Mouse (Mus musculus) CD8-positive naive resting alpha-beta T cell, adult 57 days (primary cell): Measurements from ENCODE around the gene Gm15155. TPM values are rescaled to one million over a fixed set of nuclear protein-coding genes. Genes with fewer than 3 reads are reported as not detected.

Source experiments
- total RNA-seq: library from RNA; stranded (reverse); gene quantifications from one replicate; pipeline ENCODE4 v1.2.4, GENCODE M21; 2023

The Gm15155 gene
- total RNA-seq: not detected

GRCm38 (mm10) chrX:155624341-155624841 is at the start of gene Gm15155:
Gene Gm15155 (plus strand): TSS chrX:155624741.

GRCm38 (mm10) chrX:155623701-155624281 is 750 bp upstream of the Gm15155 start, which contains the start of gene Ptchd1:
Gene Ptchd1 (minus strand): TSS chrX:155623814.

Other genes starting within 250 kb of the Gm15155 start
- not detected for gene Ptchd1, start 927 bp upstream of the Gm15155 start, total RNA-seq